Mouse (Mus musculus): ENCODE measurements around the gene Gm14862. TPM values are rescaled to one million over a fixed set of nuclear protein-coding genes. Genes with fewer than 3 reads are reported as not detected.

Gene Gm14862
- polyA plus RNA-seq, 1 experiment from 2014 or later: not detected

- Histone ChIP-seq H3K36me3 (no peaks in the 10 kb centered on the region), H3K27ac (no peak overlapping the region), H3K9ac (no peak overlapping the region), H3K27me3 (no peaks in the 10 kb centered on the region), H3K9me3 (peaks cover 4% of the 10 kb centered on the region; the same call in 1 of the 2 replicates), H3K4me3 (no peak overlapping the region), H3K4me2 (no peak overlapping the region), H3K4me1 (no peaks in the 10 kb centered on the region)
- no peak for ATAC-seq (ENCODE audit: insufficient number of reproducible peaks, insufficient read depth, low FRiP score, low TSS enrichment, low read depth)
- 31% methylated on average over 6 of the region's 6 CpGs for WGBS
Measured at GRCm38 (mm10) chrX:9221206-9221605, 35.5 kb downstream of the Gm14862 start.

DNA sequence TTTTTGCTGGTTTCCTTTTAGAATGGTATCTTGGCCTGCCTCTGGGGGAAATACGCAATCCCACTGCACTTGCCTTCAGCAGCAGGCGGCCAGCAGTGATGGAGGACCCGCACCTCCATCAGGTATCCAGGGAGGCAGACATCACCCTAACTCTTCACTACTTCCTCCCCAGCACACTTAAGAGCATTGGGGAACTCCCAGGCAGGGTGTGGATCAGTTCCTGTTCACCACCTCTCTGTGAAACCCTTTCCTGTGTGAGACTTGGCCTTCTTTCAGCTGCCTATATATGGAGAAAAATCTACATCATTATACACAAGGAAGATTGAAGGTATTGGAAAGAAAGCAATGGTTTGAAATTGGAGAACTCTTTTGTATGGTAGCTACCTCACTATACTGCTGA, 37.1 kb downstream of the Gm14862 start:
- no peak for ATAC-seq (ENCODE audit: insufficient number of reproducible peaks, insufficient read depth, low FRiP score, low TSS enrichment, low read depth)
- WGBS: 83% methylated on average over 3 of the region's 3 CpGs
- no peaks in the 10 kb centered on the region for H3K36me3 ChIP-seq

GRCm38 (mm10) chrX:9216244-9216643, 40.5 kb downstream of the Gm14862 start:
- no peak for ATAC-seq (ENCODE audit: insufficient number of reproducible peaks, insufficient read depth, low FRiP score, low TSS enrichment, low read depth)

More for the DNA sequence above, 37.1 kb downstream of the Gm14862 start:
- no peak overlapping the region for H3K27ac ChIP-seq
- no peak overlapping the region for H3K4me3 ChIP-seq
- peaks cover 4% of the 10 kb centered on the region; the same call in 1 of the 2 replicates for H3K9me3 ChIP-seq
- no peaks in the 10 kb centered on the region for H3K4me1 ChIP-seq
- H3K9ac ChIP-seq: no peak overlapping the region
- H3K4me2 ChIP-seq: no peak overlapping the region
- no peaks in the 10 kb centered on the region for H3K27me3 ChIP-seq

GRCm38 (mm10) chrX:9205121-9205520, 51.6 kb downstream of the Gm14862 start:
- H3K4me2 ChIP-seq: no peak overlapping the region
- no peak overlapping the region for H3K9ac ChIP-seq
- no peaks in the 10 kb centered on the region for H3K9me3 ChIP-seq
- 76% methylated on average over 2 of the region's 2 CpGs for WGBS
- no peak overlapping the region for H3K4me3 ChIP-seq
- H3K27ac ChIP-seq: no peak overlapping the region
- H3K27me3 ChIP-seq: peaks cover 5% of the 10 kb centered on the region
- H3K36me3 ChIP-seq: no peaks in the 10 kb centered on the region
- ATAC-seq (ENCODE audit: insufficient number of reproducible peaks, insufficient read depth, low FRiP score, low TSS enrichment, low read depth): no peak
- no peaks in the 10 kb centered on the region for H3K4me1 ChIP-seq

More at GRCm38 (mm10) chrX:9216244-9216643, 40.5 kb downstream of the Gm14862 start:
- no peak overlapping the region for H3K4me3 ChIP-seq
- peaks cover 4% of the 10 kb centered on the region; the same call in 1 of the 2 replicates for H3K9me3 ChIP-seq
- 95% methylated on average over 2 of the region's 2 CpGs for WGBS
- no peaks in the 10 kb centered on the region for H3K27me3 ChIP-seq
- H3K9ac ChIP-seq: no peak overlapping the region
- H3K27ac ChIP-seq: no peak overlapping the region
- H3K4me2 ChIP-seq: no peak overlapping the region
- H3K36me3 ChIP-seq: no peaks in the 10 kb centered on the region
- no peaks in the 10 kb centered on the region for H3K4me1 ChIP-seq

DNA sequence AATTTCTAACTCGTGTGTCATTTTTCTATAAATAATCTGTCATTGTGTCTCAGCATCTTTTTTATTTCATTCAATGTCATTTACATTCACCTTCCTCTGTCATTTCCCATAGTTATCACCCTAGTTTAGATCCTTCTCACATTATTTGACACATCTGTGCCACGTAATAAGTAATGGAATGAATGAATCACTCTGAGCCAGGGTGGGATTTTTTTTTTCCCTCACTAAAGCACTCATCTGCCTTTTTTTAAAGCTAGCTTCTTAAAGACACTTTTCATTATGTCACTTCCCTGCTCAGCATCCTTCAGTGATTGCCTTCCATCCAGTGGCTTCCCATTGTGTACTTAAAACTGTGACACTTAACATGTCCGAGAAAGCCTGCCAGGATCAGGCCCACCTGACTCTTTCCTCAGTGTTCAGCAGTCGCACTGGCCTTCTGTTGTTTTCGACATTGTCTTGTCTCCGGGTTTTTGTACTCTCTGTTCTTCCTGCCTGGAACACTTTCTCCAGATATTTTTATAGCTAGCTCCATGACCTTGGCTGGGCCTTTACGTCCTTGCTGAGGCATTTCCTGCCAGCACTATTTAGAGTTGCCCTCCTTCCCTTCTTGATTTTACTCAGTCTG, 53.8 kb downstream of the Gm14862 start:
- Histone ChIP-seq H3K9ac (no peak overlapping the region), H3K4me1 (no peaks in the 10 kb centered on the region), H3K27ac (no peak overlapping the region), H3K4me3 (no peak overlapping the region), H3K4me2 (no peak overlapping the region), H3K27me3 (peaks cover 22% of the 10 kb centered on the region), H3K9me3 (no peaks in the 10 kb centered on the region), H3K36me3 (no peaks in the 10 kb centered on the region)
- 72% methylated on average over 7 of the region's 7 CpGs for WGBS
- no peak for ATAC-seq (ENCODE audit: insufficient number of reproducible peaks, insufficient read depth, low FRiP score, low TSS enrichment, low read depth)

GRCm38 (mm10) chrX:9201954-9202353, 54.7 kb downstream of the Gm14862 start:
- H3K4me1 ChIP-seq: no peaks in the 10 kb centered on the region
- ATAC-seq (ENCODE audit: insufficient number of reproducible peaks, insufficient read depth, low FRiP score, low TSS enrichment, low read depth): no peak
- no peaks in the 10 kb centered on the region for H3K9me3 ChIP-seq
- no peak overlapping the region for H3K4me3 ChIP-seq
- H3K27me3 ChIP-seq: peaks cover 22% of the 10 kb centered on the region
- H3K27ac ChIP-seq: no peak overlapping the region
- no peak overlapping the region for H3K9ac ChIP-seq
- H3K4me2 ChIP-seq: no peak overlapping the region
- H3K36me3 ChIP-seq: no peaks in the 10 kb centered on the region
- WGBS: 64% methylated on average over 2 of the region's 2 CpGs

Other genes starting within 250 kb of the Gm14862 start
- not detected in 2 replicates for gene Fthl17e, start 223.4 kb downstream of the Gm14862 start, polyA plus RNA-seq (2015; fragmentation: Nextera tagmentation; extraction: Ambion mirVana)
- gene Fthl17f, start 193.9 kb downstream of the Gm14862 start, polyA plus RNA-seq (2015; fragmentation: Nextera tagmentation; extraction: Ambion mirVana): not detected in 2 replicates
- gene 4930402K13Rik, start 152.3 kb downstream of the Gm14862 start, polyA plus RNA-seq (2015; fragmentation: Nextera tagmentation; extraction: Ambion mirVana): not detected in 2 replicates
- gene Lancl3, start 57.0 kb downstream of the Gm14862 start, polyA plus RNA-seq (2015; fragmentation: Nextera tagmentation; extraction: Ambion mirVana): 1.1 and 2.0 TPM in 2 replicates
- 1.0 and 1.4 TPM in 2 replicates for gene Xk, start 15.9 kb upstream of the Gm14862 start, polyA plus RNA-seq (2015; fragmentation: Nextera tagmentation; extraction: Ambion mirVana)
- gene H2al1m, start 26.9 kb upstream of the Gm14862 start, polyA plus RNA-seq (2015; fragmentation: Nextera tagmentation; extraction: Ambion mirVana): not detected in 2 replicates
- gene H2al1k, start 93.7 kb upstream of the Gm14862 start, polyA plus RNA-seq (2015; fragmentation: Nextera tagmentation; extraction: Ambion mirVana): not detected in 2 replicates
- gene Cybb, start 230.9 kb upstream of the Gm14862 start, polyA plus RNA-seq (2015; fragmentation: Nextera tagmentation; extraction: Ambion mirVana): 0.81 and 2.3 TPM in 2 replicates

Measured in embryonic facial prominence, embryonic 13.5 days (tissue).